Mouse (Mus musculus) midbrain, postnatal 0 days (tissue): ENCODE measurements around the gene Greb1. TPM values are rescaled to one million over a fixed set of nuclear protein-coding genes. Genes with fewer than 3 reads are reported as not detected.
A peak's percentile ranks its signal among the peaks of the same experiment; 100 is the strongest.

Source experiments
- ATAC-seq: fragments of 200-750 bp; cut with Nextera tagmentation; 2 replicates; pipeline ENCODE4 v1.8.0; 2017; ENCODE audit warnings: moderate number of reproducible peaks, mild to moderate bottlenecking, moderate TSS enrichment, moderate library complexity; ENCODE audit not compliant: low FRiP score
- DNase-seq: peaks from one replicate; pipeline ENCODE4 v3.0.0-alpha.2; 2015; ENCODE audit warnings: low spot score
- H3K27ac ChIP-seq: fragments of 300-500 bp; sonication (generic); 2 replicates; pipeline ENCODE4 v1.5.1; 2014; ENCODE audit warnings: low read depth, mild to moderate bottlenecking, low read length, mixed read lengths
- H3K27me3 ChIP-seq: fragments of 300-500 bp; sonication (generic); 2 replicates; pipeline ENCODE4 v1.6.1; 2014; ENCODE audit warnings: low read length, control low read depth, mixed read lengths; ENCODE audit not compliant: insufficient read depth
- H3K36me3 ChIP-seq: fragments of 300-500 bp; sonication (generic); 2 replicates; pipeline ENCODE4 v1.6.1; 2014; ENCODE audit warnings: low read length, control low read depth, mixed read lengths; ENCODE audit not compliant: insufficient read depth
- H3K4me1 ChIP-seq: fragments of 300-500 bp; sonication (generic); 2 replicates; pipeline ENCODE4 v1.6.1; 2014; ENCODE audit warnings: mild to moderate bottlenecking, control low read depth, antibody characterized with exemption, low read length, mixed read lengths; ENCODE audit not compliant: insufficient read depth
- H3K4me2 ChIP-seq: fragments of 300-500 bp; sonication (generic); 2 replicates; pipeline ENCODE4 v1.6.1; 2014; ENCODE audit warnings: low read depth, mild to moderate bottlenecking, low read length, mixed read lengths; ENCODE audit not compliant: poor library complexity, severe bottlenecking
- H3K4me3 ChIP-seq: fragments of 300-500 bp; sonication (generic); 2 replicates; pipeline ENCODE4 v1.5.1; 2014; ENCODE audit warnings: low read depth, mild to moderate bottlenecking, low read length, moderate library complexity
- H3K9ac ChIP-seq: fragments of 300-500 bp; sonication (generic); replicated peaks from 2 replicates; pipeline ENCODE4 v1.6.1; 2014; ENCODE audit warnings: mild to moderate bottlenecking, low read length, moderate library complexity, mixed read lengths; ENCODE audit not compliant: poor library complexity, severe bottlenecking
- H3K9me3 ChIP-seq: fragments of 300-500 bp; sonication (generic); 2 replicates; pipeline ENCODE4 v1.6.1; 2016; ENCODE audit warnings: low read length, control low read depth
- CTCF ChIP-seq: IDR thresholded peaks from 2 replicates; pipeline ENCODE4 v1.5.1; 2016; ENCODE audit warnings: antibody characterized with exemption, mild to moderate bottlenecking
- WGBS: fragments of 180-500 bp; shearing (Covaris S2); extraction: QIAGEN DNeasy Blood & Tissue Kit; methylation state at CpG from one replicate; pipeline ENCODE4 v1.1.7; 2014; 5-methylcytosine and 5-hydroxymethylcytosine counted together
- polyA plus RNA-seq: library from polyadenylated mRNA; unstranded; fragments of >200 nt; fragmentation: Nextera tagmentation; extraction: Ambion mirVana; gene quantifications from 2 replicates; pipeline ENCODE4 v1.2.1, GENCODE M21; 2015
- total RNA-seq: library from RNA; depleted of rRNA; stranded (reverse); fragments of >200 nt; gene quantifications from 2 replicates; pipeline ENCODE4 v1.2.3, GENCODE M21; 2014

Gene Greb1
- total and polyA plus RNA-seq, 2 experiments from 2014 or later: 0.39 to 1.3 TPM

GRCm38 (mm10) chr12:16753555-16753954, 47.1 kb downstream of the Greb1 start:
- Histone ChIP-seq H3K4me2 (no peak overlapping the region), H3K4me3 (no peak overlapping the region), H3K27ac (no peak overlapping the region), H3K27me3 (no peaks in the 10 kb centered on the region), H3K9me3 (no peaks in the 10 kb centered on the region), H3K4me1 (no peaks in the 10 kb centered on the region), H3K36me3 (no peaks in the 10 kb centered on the region), H3K9ac (no peak overlapping the region)
- no peak for TF ChIP-seq CTCF
- no peak for ATAC-seq
- DNase-seq: no peak
- WGBS: 79% methylated on average over 9 of the region's 9 CpGs

GRCm38 (mm10) chr12:16753110-16753509, 47.6 kb downstream of the Greb1 start:
- ATAC-seq: peak; percentile 38; the same call in 1 of the 2 replicates
- no peak overlapping the region for H3K9ac ChIP-seq
- no peaks in the 10 kb centered on the region for H3K4me1 ChIP-seq
- H3K27ac ChIP-seq: no peak overlapping the region
- H3K9me3 ChIP-seq: no peaks in the 10 kb centered on the region
- no peak for DNase-seq
- WGBS: 24% methylated on average over 8 of the region's 8 CpGs
- H3K36me3 ChIP-seq: no peaks in the 10 kb centered on the region
- no peak overlapping the region for H3K4me3 ChIP-seq
- H3K4me2 ChIP-seq: no peak overlapping the region
- no peaks in the 10 kb centered on the region for H3K27me3 ChIP-seq
- no peak for TF ChIP-seq CTCF

DNA sequence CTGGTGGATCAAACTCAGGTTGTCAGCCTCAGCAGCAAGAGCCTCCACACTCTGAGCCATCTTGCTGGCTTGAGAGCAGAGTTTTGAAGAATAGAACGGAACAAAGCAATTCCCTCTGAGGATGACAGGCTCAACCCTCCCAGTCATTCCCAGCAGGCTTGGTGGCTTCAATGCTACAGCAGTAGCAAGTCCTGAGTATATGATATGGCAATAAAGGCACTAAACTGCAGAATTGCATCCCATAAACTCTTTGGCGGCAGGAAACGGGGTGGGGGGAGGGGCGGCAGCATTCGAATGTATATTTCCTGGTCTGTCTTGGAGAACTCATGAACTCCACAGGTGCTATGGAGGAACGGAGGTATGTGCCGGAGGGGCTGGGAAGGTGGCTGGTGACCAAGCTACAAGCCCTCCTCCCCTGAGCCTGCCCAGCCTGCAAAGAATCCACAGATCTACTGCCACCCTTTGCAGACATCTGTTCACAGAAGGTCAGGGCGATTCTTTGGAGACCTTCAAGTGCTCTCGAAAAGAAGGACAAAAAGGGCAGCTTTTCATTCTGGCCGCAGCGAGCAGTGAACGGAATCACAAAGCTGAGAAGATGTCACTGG, 48.3 kb downstream of the Greb1 start:
- Histone ChIP-seq H3K27me3 (no peaks in the 10 kb centered on the region), H3K4me3 (no peak overlapping the region), H3K4me1 (no peaks in the 10 kb centered on the region), H3K9ac (no peak overlapping the region), H3K9me3 (no peaks in the 10 kb centered on the region), H3K36me3 (no peaks in the 10 kb centered on the region), H3K4me2 (no peak overlapping the region), H3K27ac (no peak overlapping the region)
- no peak; the same call in 1 of the 2 replicates for ATAC-seq
- TF ChIP-seq CTCF: no peak
- DNase-seq: no peak
- 52% methylated on average over 12 of the region's 12 CpGs for WGBS

DNA sequence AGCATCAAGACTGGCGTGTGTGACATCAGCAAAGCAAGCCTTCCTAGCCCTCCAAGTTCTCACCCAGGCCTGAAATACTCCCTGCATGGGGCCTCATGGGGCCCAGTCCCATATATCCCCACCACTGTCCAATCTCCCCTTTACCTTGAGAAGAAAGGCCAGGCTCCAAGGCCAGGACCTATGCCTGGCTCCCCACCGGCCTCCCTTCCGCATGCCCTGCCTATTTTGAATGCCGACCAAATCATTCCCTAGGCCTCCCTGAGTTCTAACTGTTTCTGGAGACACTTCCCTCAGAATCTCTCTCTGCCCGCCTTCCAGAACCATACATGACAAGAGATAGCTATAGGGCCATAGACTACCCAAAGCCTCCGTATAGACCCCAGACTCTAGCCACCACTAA, 49.1 kb downstream of the Greb1 start:
- ATAC-seq (no peak), DNase-seq (no peak)
- Histone ChIP-seq H3K4me1 (no peaks in the 10 kb centered on the region), H3K36me3 (no peaks in the 10 kb centered on the region), H3K9ac (no peak overlapping the region), H3K4me3 (no peak overlapping the region), H3K9me3 (no peaks in the 10 kb centered on the region), H3K4me2 (no peak overlapping the region), H3K27me3 (no peaks in the 10 kb centered on the region), H3K27ac (no peak overlapping the region)
- TF ChIP-seq CTCF: no peak
- WGBS: 90% methylated on average over 6 of the region's 6 CpGs

DNA sequence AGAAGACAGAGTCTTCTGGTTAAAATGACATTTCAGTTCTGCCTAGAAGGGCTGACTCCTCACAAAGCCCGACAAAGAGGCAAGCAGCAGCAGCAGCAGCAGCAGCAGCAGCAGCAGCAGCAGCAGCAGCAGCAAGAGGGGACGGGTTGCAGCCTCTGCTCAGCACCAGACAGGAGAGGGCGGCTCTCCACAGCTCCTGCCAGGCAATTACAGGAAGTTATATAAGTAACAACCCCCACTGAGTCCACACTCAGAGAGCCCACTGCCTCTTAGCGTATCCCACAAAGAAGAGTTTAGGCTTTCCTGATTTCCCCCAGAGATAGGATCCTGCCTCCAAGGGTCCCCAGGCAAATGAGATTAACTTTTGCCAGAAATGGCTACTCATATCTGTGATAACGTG, 60.6 kb downstream of the Greb1 start:
- Histone ChIP-seq H3K4me1 (no peaks in the 10 kb centered on the region), H3K4me3 (no peak overlapping the region), H3K9me3 (no peaks in the 10 kb centered on the region), H3K4me2 (0 out of 2 replicates have a peak overlapping the region, but pooled peaks have one; percentile 15), H3K36me3 (no peaks in the 10 kb centered on the region), H3K9ac (no peak overlapping the region), H3K27me3 (no peaks in the 10 kb centered on the region), H3K27ac (no peak overlapping the region)
- DNase-seq: no peak
- ATAC-seq: no peak
- 0 out of 2 replicates have a peak, but pooled peaks have one; percentile 1 for TF ChIP-seq CTCF
- WGBS: 39% methylated on average over 5 of the region's 5 CpGs

DNA sequence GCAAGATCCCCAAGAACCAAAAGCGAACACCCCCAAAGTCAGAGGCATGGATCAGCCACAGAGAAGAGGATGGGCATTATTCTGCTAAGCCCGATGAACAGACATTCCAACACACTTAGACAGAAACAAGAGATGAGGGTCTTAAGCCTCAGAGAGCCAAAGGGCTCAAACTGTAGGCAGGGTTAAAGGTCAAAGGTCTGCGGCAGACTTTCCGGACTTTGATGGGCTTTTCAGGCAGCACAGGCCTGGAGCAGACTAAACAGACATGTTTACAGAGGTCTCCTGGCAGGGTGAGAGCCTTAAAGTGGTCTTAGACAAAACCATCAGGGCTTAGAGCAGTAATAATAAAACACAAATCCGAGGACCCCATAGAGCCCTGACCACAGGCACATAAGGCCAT, 63.4 kb downstream of the Greb1 start:
- Histone ChIP-seq H3K36me3 (no peaks in the 10 kb centered on the region), H3K4me1 (no peaks in the 10 kb centered on the region), H3K9ac (no peak overlapping the region), H3K9me3 (no peaks in the 10 kb centered on the region), H3K4me3 (no peak overlapping the region), H3K4me2 (no peak overlapping the region), H3K27me3 (no peaks in the 10 kb centered on the region), H3K27ac (no peak overlapping the region)
- DNase-seq (no peak), ATAC-seq (no peak)
- 36% methylated on average over 5 of the region's 5 CpGs for WGBS
- TF ChIP-seq CTCF: no peak
